Mouse (Mus musculus) right cerebral cortex, postnatal 4 days (tissue): ENCODE measurements around the gene Daam1.

Experiments
- DNase-seq: peaks from one replicate; pipeline ENCODE4 v3.0.0-alpha.2; 2022

The Daam1 gene

GRCm38 (mm10) chr12:71973577-71973976, 142.7 kb downstream of the Daam1 start:
- no peak for DNase-seq

- DNase-seq: no peak
Measured at GRCm38 (mm10) chr12:71975626-71976025, 144.7 kb downstream of the Daam1 start.

GRCm38 (mm10) chr12:71976361-71976960, 145.6 kb downstream of the Daam1 start:
- DNase-seq: no peak

GRCm38 (mm10) chr12:71977364-71977763, 146.5 kb downstream of the Daam1 start:
- no peak for DNase-seq

GRCm38 (mm10) chr12:71978513-71979352, 147.9 kb downstream of the Daam1 start:
- DNase-seq: no peak

GRCm38 (mm10) chr12:71980166-71980565, 149.3 kb downstream of the Daam1 start:
- DNase-seq: no peak

GRCm38 (mm10) chr12:71980746-71981145, 149.9 kb downstream of the Daam1 start:
- peak; percentile 64 for DNase-seq

GRCm38 (mm10) chr12:71981250-71981649, 150.4 kb downstream of the Daam1 start:
- DNase-seq: peak; percentile 51

- no peak for DNase-seq
Measured at GRCm38 (mm10) chr12:71981791-71982190, 150.9 kb downstream of the Daam1 start.

GRCm38 (mm10) chr12:71983102-71983715, 152.3 kb downstream of the Daam1 start:
- no peak for DNase-seq

GRCm38 (mm10) chr12:71987161-71987560, 156.3 kb downstream of the Daam1 start:
- DNase-seq: no peak

- DNase-seq: no peak
Measured at GRCm38 (mm10) chr12:71987885-71988284, 157.0 kb downstream of the Daam1 start.

- no peak for DNase-seq
Measured at GRCm38 (mm10) chr12:71989596-71989995, 158.7 kb downstream of the Daam1 start.

- DNase-seq: no peak
Measured at GRCm38 (mm10) chr12:71992599-71993210, 161.8 kb downstream of the Daam1 start.

GRCm38 (mm10) chr12:71995831-71996230, 165.0 kb downstream of the Daam1 start:
- DNase-seq: no peak

GRCm38 (mm10) chr12:71996920-71997319, 166.0 kb downstream of the Daam1 start:
- no peak for DNase-seq

GRCm38 (mm10) chr12:71997364-71997763, 166.5 kb downstream of the Daam1 start:
- no peak for DNase-seq

- no peak for DNase-seq
Measured at GRCm38 (mm10) chr12:71998653-71999052, 167.8 kb downstream of the Daam1 start.

GRCm38 (mm10) chr12:71999671-72000070, 168.8 kb downstream of the Daam1 start:
- no peak for DNase-seq

GRCm38 (mm10) chr12:72001811-72002210, 170.9 kb downstream of the Daam1 start:
- DNase-seq: no peak

GRCm38 (mm10) chr12:72005307-72005706, 174.4 kb downstream of the Daam1 start:
- no peak for DNase-seq

GRCm38 (mm10) chr12:72007656-72008055, 176.8 kb downstream of the Daam1 start:
- DNase-seq: no peak
